Mouse (Mus musculus) intestine, embryonic 15.5 days (tissue): ENCODE results near the gene Gsap. TPM values are rescaled to one million over a fixed set of nuclear protein-coding genes. Genes with fewer than 3 reads are reported as not detected.
"Not testable (repeated sequence)": the region's sequence is repeated elsewhere in the genome, so short reads cannot be mapped to it uniquely, and the experiment has no call there.

Experiments
- ATAC-seq: fragments of 200-750 bp; cut with Nextera tagmentation; 2 replicates; pipeline ENCODE4 v1.8.0; 2017; ENCODE audit warnings: moderate TSS enrichment, moderate library complexity
- H3K27ac ChIP-seq: fragments of 300-500 bp; sonication (generic); 2 replicates; pipeline ENCODE4 v1.5.1; 2015; ENCODE audit warnings: mild to moderate bottlenecking, inconsistent platforms
- H3K27me3 ChIP-seq: fragments of 300-500 bp; sonication (generic); replicated peaks from 2 replicates; pipeline ENCODE4 v1.6.1; 2015; ENCODE audit warnings: inconsistent platforms
- H3K36me3 ChIP-seq: fragments of 300-500 bp; sonication (generic); 2 replicates; pipeline ENCODE4 v1.6.1; 2015; ENCODE audit warnings: inconsistent platforms
- H3K4me1 ChIP-seq: fragments of 300-500 bp; sonication (generic); replicated peaks from 2 replicates; pipeline ENCODE4 v1.6.1; 2015; ENCODE audit warnings: inconsistent platforms
- H3K4me2 ChIP-seq: fragments of 300-500 bp; sonication (generic); replicated peaks from 2 replicates; pipeline ENCODE4 v1.6.1; 2015; ENCODE audit warnings: mild to moderate bottlenecking, inconsistent platforms
- H3K4me3 ChIP-seq: fragments of 300-500 bp; sonication (generic); replicated peaks from 2 replicates; pipeline ENCODE4 v1.5.1; 2015; ENCODE audit warnings: inconsistent platforms
- H3K9ac ChIP-seq: fragments of 300-500 bp; sonication (generic); 2 replicates; pipeline ENCODE4 v1.6.1; 2015; ENCODE audit warnings: inconsistent platforms
- H3K9me3 ChIP-seq: fragments of 300-500 bp; sonication (generic); 2 replicates; pipeline ENCODE4 v1.6.1; 2016; ENCODE audit warnings: inconsistent platforms
- WGBS: fragments of 180-500 bp; shearing (Covaris S2); methylation state at CpG from one replicate; pipeline ENCODE4 v1.1.7; 2015; 5-methylcytosine and 5-hydroxymethylcytosine counted together
- polyA plus RNA-seq: library from polyadenylated mRNA; unstranded; fragments of >200 nt; fragmentation: Nextera tagmentation; extraction: Ambion mirVana; gene quantifications from 2 replicates; pipeline ENCODE4 v1.2.1, GENCODE M21; 2015

The Gsap gene
- polyA plus RNA-seq, 1 experiment from 2014 or later, result 1.7 TPM

DNA sequence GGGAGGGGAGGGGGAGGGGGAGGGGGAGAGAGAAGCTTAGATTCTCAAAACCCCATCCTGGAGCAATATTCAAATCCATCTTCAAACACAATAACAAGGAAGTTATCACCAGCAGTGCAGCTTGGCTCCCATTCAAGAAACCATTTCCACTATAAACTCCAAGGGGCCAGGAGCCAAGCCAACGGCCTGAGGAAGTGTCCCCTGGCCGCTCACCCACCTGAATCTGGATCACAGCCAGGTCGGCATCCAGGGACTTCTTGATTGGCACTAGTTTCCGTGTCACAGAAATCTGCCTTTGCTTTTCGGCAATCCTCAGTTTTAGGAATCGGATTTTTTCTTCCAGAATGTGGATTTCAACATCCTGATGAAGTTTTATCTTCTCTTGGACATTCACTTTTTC is 115.0 kb downstream of the Gsap start:
- Histone ChIP-seq H3K4me3 (no peak overlapping the region), H3K9ac (no peak overlapping the region), H3K27me3 (no peaks in the 10 kb centered on the region), H3K4me1 (no peaks in the 10 kb centered on the region), H3K9me3 (no peaks in the 10 kb centered on the region), H3K27ac (no peak overlapping the region), H3K4me2 (no peak overlapping the region), H3K36me3 (no peaks in the 10 kb centered on the region)
- ATAC-seq, result no peak
- WGBS, result 66% methylated on average over 6 of the region's 6 CpGs

DNA sequence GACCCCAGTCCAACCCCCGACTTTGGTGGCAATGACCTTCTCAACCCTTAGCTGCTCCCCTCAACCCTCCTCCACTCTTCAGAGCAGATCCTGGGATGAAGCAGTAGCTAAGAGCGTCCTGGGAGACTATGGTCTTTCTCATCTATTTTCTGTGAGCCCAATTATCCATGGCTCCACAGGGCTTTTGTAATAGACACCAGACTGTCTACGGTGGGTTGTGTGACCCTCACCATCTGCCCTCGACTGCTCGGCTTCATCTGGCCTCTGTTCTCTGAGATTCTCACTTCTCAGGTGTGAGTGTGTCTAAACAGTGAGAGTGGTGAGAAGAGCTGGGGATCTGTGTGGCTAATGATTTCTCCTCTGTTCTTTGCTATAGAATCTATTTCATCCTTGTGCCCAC is 121.1 kb downstream of the Gsap start:
- 79% methylated on average over 5 of the region's 5 CpGs for WGBS
- H3K27ac ChIP-seq, result no peak overlapping the region

DNA sequence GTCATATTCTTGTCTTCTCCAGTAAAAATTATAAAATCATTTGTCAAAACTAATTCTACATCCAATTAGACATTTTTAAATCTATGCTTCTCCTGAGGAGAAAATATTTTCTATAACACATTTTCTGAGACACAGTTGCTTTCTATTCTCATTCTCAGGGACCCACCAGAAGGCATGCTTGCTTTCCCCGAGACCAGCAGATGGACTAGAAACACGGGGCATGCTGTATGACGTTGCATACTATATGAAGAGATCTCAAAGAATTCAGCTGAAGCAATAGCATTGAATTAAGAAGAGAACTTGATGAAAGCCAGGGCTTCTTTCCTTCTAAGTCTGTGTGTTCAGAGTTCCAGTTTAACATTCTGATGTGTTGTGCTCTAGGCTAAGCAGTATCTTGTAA is 128.6 kb downstream of the Gsap start:
- H3K4me1 ChIP-seq, result no peaks in the 10 kb centered on the region
- no peak overlapping the region for H3K9ac ChIP-seq
- H3K27me3 ChIP-seq, result no peaks in the 10 kb centered on the region
- no peak overlapping the region for H3K27ac ChIP-seq
- 82% methylated on average over 3 of the region's 3 CpGs for WGBS
- no peaks in the 10 kb centered on the region for H3K9me3 ChIP-seq
- no peak for ATAC-seq
- no peak overlapping the region for H3K4me2 ChIP-seq
- no peak overlapping the region for H3K4me3 ChIP-seq
- no peaks in the 10 kb centered on the region for H3K36me3 ChIP-seq

More for the DNA sequence above, 121.1 kb downstream of the Gsap start:
- no peaks in the 10 kb centered on the region for H3K36me3 ChIP-seq
- H3K9ac ChIP-seq, result no peak overlapping the region
- no peaks in the 10 kb centered on the region for H3K4me1 ChIP-seq
- no peak overlapping the region for H3K4me3 ChIP-seq
- no peaks in the 10 kb centered on the region for H3K9me3 ChIP-seq
- H3K27me3 ChIP-seq, result no peaks in the 10 kb centered on the region
- no peak overlapping the region for H3K4me2 ChIP-seq
- ATAC-seq, result no peak

DNA sequence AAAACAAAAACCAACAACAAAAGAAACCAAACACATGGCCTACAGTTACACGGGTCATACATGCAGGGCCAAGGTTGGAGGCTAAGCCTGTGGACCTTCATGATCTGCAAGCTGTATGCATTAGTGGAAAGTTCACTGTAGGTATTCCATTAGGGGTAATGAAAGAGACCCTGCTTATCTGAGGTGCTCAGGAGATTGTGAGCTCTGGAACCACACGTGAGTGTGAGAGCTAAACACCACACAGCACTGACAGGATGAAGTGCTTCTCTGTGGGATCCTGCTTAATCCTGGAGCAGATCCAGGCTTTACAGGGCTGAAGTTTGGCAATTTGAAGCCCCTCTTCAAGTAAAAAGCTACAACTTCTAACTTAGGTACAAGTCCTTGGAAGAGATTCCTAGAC is 134.1 kb downstream of the Gsap start:
- H3K4me2 ChIP-seq, result no peak overlapping the region
- H3K9ac ChIP-seq, result no peak overlapping the region
- no peak overlapping the region for H3K27ac ChIP-seq
- no peaks in the 10 kb centered on the region for H3K36me3 ChIP-seq
- no peak for ATAC-seq
- no peaks in the 10 kb centered on the region for H3K4me1 ChIP-seq
- no peaks in the 10 kb centered on the region for H3K27me3 ChIP-seq
- H3K9me3 ChIP-seq, result no peaks in the 10 kb centered on the region
- WGBS, result 64% methylated on average over 2 of the region's 2 CpGs
- H3K4me3 ChIP-seq, result no peak overlapping the region

DNA sequence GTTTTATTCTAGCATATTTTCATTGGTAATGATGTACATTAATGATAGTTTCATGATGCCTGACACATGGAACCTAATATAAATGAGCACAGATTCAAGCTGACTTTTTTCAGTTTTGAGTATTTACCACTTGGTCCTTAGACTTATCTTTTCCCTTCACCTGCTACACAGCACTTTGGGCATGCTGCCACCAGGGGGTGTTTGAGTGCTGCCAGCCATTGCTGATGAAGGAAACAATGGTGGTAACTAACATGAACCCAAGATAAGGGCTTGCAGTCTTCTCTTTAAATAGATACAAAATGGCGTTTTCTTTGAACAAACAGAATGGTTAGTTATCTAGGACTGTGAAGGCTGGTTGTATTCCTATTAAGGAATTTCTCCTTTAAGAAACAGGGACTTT is 140.4 kb downstream of the Gsap start:
- H3K4me1 ChIP-seq, result peaks cover 6% of the 10 kb centered on the region; the same call in 1 of the 2 replicates
- H3K36me3 ChIP-seq, result no peaks in the 10 kb centered on the region
- WGBS, result 47% methylated on average over 1 of the region's 1 CpGs
- H3K4me3 ChIP-seq, result no peak overlapping the region
- no peaks in the 10 kb centered on the region for H3K9me3 ChIP-seq
- H3K27ac ChIP-seq, result no peak overlapping the region
- no peak for ATAC-seq
- H3K27me3 ChIP-seq, result no peaks in the 10 kb centered on the region
- H3K4me2 ChIP-seq, result no peak overlapping the region
- no peak overlapping the region for H3K9ac ChIP-seq

DNA sequence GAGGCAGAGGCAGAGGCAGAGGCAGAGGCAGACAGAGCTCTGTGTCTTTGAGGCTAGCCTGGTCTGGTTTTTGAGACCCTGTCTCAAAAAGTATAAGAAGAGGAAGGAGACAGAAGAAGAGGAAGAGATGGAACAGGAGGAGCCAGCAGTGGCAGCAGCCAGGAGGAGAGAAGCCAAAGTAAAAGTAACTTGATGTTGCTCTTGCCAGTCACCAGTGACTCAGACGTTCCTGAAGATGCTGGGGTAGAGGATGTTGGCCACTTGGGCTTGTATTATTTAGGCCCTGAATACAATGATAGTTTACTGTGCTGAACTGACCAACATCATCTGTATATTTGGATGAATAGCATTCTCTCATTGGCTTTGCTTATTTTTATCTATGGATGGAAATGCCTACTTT is 142.5 kb downstream of the Gsap start:
- H3K27ac ChIP-seq, result no peak overlapping the region
- H3K4me2 ChIP-seq, result no peak overlapping the region
- H3K9ac ChIP-seq, result no peak overlapping the region
- no peaks in the 10 kb centered on the region for H3K36me3 ChIP-seq
- no peaks in the 10 kb centered on the region for H3K9me3 ChIP-seq
- WGBS, result 79% methylated on average over 1 of the region's 1 CpGs
- H3K4me3 ChIP-seq, result no peak overlapping the region
- peaks cover 6% of the 10 kb centered on the region; the same call in 1 of the 2 replicates for H3K4me1 ChIP-seq
- ATAC-seq, result no peak
- H3K27me3 ChIP-seq, result no peaks in the 10 kb centered on the region

DNA sequence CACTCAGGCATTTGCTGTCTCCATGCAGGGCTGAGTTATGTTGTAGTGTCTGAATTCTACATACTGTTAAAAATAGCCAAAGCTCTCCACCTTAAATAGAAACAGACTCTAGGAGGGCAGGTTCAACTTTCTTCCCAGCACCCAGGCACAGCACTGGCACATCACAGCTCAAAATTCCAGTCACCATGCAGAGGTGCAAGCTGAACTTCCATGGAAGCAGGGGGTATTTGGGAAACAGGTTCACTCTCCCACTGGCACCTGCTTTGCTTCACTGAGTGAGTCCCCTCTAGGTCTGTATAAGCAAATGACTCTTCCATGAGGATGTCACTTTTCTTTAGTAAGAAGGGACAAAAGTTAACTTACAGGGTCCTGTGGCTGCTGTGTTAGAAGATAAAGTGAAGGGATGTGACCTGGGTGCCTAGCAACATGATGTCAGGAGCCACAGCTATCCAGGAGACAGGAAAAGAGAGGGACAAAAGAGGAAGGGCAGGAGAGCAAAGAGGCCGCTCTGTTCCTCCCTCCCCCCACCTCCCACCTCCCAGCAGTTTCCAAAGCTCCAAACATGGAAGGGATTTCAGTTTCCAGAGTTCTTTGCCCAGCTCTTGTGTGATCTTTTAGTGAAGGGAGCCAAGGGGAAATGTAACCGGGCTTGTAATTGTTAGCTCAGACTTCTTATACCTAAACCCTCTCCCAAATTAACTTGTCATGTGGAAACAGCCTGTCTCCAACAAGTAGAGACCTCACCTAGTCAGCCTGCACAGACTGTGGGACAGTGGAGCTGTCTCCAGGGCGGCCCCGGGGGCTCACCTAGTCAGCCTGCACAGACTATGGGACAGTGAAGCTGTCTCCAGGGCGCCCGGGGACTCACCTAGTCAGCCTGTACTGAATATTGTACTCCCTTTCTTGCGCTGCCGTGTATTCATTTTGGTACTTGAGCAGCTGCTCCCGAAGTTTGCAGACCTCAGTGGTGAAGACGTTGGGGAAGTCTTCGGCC is 143.9 kb downstream of the Gsap start:
- Histone ChIP-seq H3K4me3 (no peak overlapping the region), H3K4me2 (0 out of 2 replicates have a peak overlapping the region, but pooled peaks have one; percentile 4), H3K9me3 (no peaks in the 10 kb centered on the region), H3K27me3 (no peaks in the 10 kb centered on the region), H3K4me1 (peaks cover 6% of the 10 kb centered on the region; the same call in 1 of the 2 replicates), H3K9ac (no peak overlapping the region), H3K27ac (peak overlapping the region; percentile 58; the same call in 1 of the 2 replicates), H3K36me3 (no peaks in the 10 kb centered on the region)
- no peak; the same call in 1 of the 2 replicates for ATAC-seq
- 54% methylated on average over 11 of the region's 11 CpGs for WGBS

DNA sequence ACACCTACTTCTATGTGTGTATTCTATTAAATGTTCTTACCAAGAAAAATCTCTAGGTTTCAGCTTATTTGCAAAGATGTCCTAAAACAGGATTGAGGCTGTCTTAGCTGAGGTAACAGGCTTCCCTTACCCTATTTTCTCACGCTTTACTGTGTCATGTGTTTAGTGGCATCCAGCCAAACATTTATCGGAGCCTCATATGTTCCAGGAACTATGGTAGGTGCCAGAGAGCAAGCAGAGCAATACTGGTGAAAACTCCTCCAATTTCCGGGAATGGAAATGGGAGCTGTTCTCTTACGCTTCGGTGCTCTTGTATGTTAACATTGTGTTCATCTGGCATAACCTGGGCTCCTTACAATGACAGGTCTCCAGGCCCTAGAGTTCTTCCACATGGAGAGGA is 145.6 kb downstream of the Gsap start:
- no peak overlapping the region for H3K9ac ChIP-seq
- H3K4me1 ChIP-seq, result peaks cover 6% of the 10 kb centered on the region; the same call in 1 of the 2 replicates
- no peak overlapping the region for H3K27ac ChIP-seq
- WGBS, result 63% methylated on average over 5 of the region's 5 CpGs
- no peak overlapping the region for H3K4me2 ChIP-seq
- no peaks in the 10 kb centered on the region for H3K9me3 ChIP-seq
- no peak for ATAC-seq
- no peaks in the 10 kb centered on the region for H3K36me3 ChIP-seq
- H3K27me3 ChIP-seq, result no peaks in the 10 kb centered on the region
- H3K4me3 ChIP-seq, result no peak overlapping the region

DNA sequence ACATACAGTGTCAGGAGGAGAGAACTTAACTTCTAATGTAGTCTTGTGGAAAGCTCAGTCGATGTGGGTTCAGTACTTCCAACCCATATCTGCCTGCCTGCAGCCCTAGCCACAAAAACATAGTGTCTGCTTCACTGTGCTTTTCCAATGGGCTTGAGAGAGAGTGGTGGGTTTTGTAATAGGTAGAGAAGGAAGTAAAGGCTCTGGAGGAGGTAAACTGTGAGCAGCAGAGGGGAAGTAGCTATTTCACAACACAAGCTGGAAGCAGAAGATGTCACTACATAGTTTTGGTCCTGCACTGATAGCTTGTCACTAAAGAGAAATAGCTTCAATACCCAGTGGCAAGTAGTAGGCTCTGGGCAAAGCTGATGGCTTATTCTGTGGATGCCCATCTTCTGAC is 146.1 kb downstream of the Gsap start:
- H3K27me3 ChIP-seq, result no peaks in the 10 kb centered on the region
- H3K36me3 ChIP-seq, result no peaks in the 10 kb centered on the region
- H3K4me1 ChIP-seq, result peaks cover 6% of the 10 kb centered on the region; the same call in 1 of the 2 replicates
- H3K27ac ChIP-seq, result no peak overlapping the region
- H3K4me3 ChIP-seq, result no peak overlapping the region
- H3K9me3 ChIP-seq, result no peaks in the 10 kb centered on the region
- no peak for ATAC-seq
- no peak overlapping the region for H3K4me2 ChIP-seq
- WGBS, result 98% methylated on average over 1 of the region's 1 CpGs
- H3K9ac ChIP-seq, result no peak overlapping the region

DNA sequence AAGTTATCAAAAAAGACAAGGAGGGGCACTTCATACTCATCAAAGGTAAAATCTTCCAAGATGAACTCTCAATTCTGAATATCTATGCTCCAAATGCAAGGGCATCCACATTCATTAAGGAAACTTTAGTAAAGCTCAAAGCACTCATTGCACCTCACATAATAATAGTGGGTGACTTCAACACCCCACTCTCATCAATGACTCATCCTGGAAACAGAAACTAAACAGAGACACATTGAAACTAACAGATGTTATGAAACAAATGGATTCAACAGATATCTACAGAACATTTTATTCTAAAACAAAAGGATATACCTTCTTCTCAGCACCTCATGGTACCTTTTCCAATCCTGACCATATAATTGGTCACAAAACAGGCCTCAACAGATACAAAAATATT is 156.2 kb downstream of the Gsap start:
- H3K27me3 ChIP-seq, H3K9ac ChIP-seq, H3K4me2 ChIP-seq, H3K4me1 ChIP-seq, H3K9me3 ChIP-seq, H3K27ac ChIP-seq, H3K4me3 ChIP-seq, H3K36me3 ChIP-seq, ATAC-seq: not testable (repeated sequence)

DNA sequence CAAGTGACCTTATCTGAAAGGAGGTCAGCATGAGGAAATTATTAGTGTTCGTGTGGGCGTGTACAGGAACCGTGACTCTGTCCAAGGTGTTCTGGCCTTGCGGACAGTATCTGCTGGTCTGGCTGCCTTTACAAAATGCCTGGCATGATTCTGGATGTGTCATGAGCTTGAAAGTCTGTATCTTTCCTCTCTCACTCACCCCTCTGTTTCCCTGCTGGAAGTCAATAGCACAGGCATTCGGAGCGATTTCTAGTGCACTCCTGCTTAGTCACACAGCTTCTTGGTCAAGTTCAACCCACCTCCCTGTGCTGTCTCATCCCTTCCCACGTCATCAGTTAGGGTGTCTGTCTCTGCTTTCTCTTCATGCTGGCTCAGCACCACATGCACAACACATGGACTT is 162.3 kb downstream of the Gsap start:
- 84% methylated on average over 7 of the region's 7 CpGs for WGBS
- no peaks in the 10 kb centered on the region for H3K27me3 ChIP-seq
- no peak overlapping the region for H3K4me2 ChIP-seq
- no peak overlapping the region for H3K4me3 ChIP-seq
- no peak overlapping the region for H3K27ac ChIP-seq
- H3K9ac ChIP-seq, result no peak overlapping the region
- no peaks in the 10 kb centered on the region for H3K4me1 ChIP-seq
- ATAC-seq, result no peak
- no peaks in the 10 kb centered on the region for H3K36me3 ChIP-seq
- no peaks in the 10 kb centered on the region for H3K9me3 ChIP-seq

DNA sequence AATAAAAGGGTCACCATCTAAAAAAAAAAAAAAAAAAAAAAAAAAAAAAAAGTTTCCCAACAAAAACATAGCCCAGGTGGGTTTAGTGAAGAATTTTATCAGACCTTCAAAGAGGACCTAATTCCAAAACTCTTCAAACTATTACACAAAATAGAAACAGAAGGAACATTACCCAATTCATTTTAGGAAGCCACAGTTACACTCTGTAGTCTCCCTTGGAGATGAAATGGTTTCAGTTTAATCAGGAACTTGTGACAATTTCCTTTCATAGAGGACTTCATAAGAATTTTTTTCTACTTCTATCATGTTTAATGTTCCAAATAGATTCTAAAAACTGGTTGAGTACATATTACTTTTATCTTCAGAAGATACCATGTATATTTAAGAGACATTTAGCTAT is 165.6 kb downstream of the Gsap start:
- Histone ChIP-seq H3K4me2 (no peak overlapping the region), H3K9me3 (no peaks in the 10 kb centered on the region), H3K27me3 (no peaks in the 10 kb centered on the region), H3K36me3 (no peaks in the 10 kb centered on the region), H3K9ac (no peak overlapping the region), H3K4me3 (no peak overlapping the region), H3K27ac (no peak overlapping the region), H3K4me1 (no peaks in the 10 kb centered on the region)
- ATAC-seq, result no peak

DNA sequence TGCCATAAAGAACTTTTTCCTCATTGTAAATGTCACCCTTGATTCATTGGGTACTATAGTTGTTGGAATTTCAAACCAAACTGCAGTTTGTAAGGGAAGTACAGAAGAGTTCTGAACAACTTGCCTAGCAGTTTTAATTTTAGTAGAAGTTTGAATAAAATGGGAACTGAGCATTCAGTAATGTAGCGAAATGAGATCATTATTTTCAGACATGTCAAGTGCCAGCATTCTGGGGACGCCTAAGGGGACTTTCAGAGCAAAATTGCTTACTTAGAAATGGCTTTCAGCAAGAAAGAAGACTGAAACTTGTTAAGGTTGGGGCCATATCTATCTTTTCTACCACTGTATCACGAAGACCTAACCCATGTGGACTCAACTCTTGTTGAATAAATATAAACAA is 172.6 kb downstream of the Gsap start:
- H3K4me2 ChIP-seq, result no peak overlapping the region
- H3K9ac ChIP-seq, result no peak overlapping the region
- H3K4me3 ChIP-seq, result no peak overlapping the region
- no peak overlapping the region for H3K27ac ChIP-seq
- no peaks in the 10 kb centered on the region for H3K4me1 ChIP-seq
- H3K9me3 ChIP-seq, result no peaks in the 10 kb centered on the region
- H3K27me3 ChIP-seq, result no peaks in the 10 kb centered on the region
- 78% methylated on average over 3 of the region's 3 CpGs for WGBS
- no peaks in the 10 kb centered on the region for H3K36me3 ChIP-seq
- ATAC-seq, result no peak
